Mouse (Mus musculus) layer of hippocampus, adult 8-10 months (tissue): Measurements from ENCODE around the gene Pheta2. TPM values are rescaled to one million over a fixed set of nuclear protein-coding genes. Genes with fewer than 3 reads are reported as not detected.

ENCODE experiments used
- DNase-seq, 2 experiments: peaks; one replicate each; pipeline ENCODE4 v3.0.0; 2022; ENCODE audit warnings: low spot score in 2 of 2
- total RNA-seq, 4 experiments: library from RNA; stranded (reverse); gene quantifications; 2 replicates each; pipeline ENCODE4 v1.2.4; 2022

Gene Pheta2
- total RNA-seq, result 1 to 10 TPM in 1 of 4 experiments, under 1 TPM in 3; 0.22 to 1.2 (median 0.32) TPM

DNA sequence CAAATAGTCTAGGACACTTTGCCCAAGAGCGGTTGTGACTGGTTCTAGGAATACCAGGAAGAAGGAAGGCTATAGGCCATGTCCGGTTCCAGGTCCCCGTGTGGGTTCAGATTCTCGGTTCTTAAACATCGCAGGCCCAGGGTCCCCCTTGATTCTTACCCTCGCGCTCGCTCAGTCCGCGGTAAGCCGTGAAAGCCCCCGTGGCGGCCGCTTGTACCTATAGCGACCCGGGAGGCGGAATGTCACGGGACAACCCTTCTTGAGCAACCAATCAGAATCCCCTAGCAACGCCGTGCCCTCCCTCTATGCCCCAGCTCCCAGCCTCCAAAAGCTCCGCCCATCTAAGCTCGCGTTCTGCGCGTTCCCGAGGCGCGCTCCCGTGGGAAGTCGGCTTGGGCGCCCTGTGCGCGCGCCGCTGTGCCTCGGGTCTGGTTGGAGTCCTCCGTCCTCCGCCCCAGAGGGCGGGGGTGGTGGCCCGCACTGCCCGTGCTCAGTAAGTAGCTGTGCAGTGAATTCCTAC is at the start of gene Pheta2, which contains the start of the genes Naga and Smdt1:
TSS of gene Pheta2 (plus strand) at position 350 of the 520 bp plus-strand sequence.
TSS of gene Naga (minus strand) at position 333 of the 520 bp plus-strand sequence.
TSS of gene Smdt1 (plus strand) at position 367 of the 520 bp plus-strand sequence.
- DNase-seq, result peak; percentile 90 to 92

DNA sequence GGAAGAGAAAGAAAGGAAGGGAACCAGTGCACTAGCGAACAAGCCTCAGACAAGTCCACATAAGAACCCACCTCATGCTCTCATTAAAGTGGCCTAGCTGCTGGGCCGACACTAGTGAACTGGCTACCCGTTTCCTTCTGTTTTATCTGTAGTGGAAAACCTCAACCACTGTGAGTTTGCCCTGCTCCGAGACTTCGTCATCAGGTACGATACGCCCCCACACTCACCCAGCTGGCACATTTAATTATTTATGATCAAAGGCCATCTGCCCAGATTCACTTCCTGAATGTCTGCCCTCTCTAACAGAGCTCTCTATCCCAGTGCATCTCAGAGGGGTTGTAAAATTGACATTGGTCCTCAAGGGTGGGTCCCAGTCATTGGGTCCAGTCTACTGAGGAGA is 48.5 kb upstream of the Pheta2 start:
- DNase-seq, result no peak

DNA sequence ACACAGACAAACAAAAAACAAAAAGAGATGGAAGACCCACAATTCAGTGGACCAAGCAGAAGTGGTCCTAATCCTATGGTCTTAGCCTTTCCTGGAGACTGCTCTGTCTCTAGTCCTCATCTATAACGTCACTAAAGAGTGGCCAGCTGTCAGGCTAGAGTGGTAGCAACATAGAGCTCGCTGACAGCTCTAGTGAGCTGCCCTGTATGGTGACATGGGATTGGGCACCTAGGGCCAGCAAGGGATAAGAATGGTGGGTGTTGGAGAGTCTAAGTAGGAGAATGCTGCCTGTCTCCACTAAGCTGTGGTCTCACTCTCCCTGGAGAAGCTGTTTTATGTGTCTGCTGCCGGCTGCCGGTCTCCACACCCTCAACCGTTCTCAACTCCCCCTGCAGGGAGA is 45.9 kb upstream of the Pheta2 start:
- no peak for DNase-seq

DNA sequence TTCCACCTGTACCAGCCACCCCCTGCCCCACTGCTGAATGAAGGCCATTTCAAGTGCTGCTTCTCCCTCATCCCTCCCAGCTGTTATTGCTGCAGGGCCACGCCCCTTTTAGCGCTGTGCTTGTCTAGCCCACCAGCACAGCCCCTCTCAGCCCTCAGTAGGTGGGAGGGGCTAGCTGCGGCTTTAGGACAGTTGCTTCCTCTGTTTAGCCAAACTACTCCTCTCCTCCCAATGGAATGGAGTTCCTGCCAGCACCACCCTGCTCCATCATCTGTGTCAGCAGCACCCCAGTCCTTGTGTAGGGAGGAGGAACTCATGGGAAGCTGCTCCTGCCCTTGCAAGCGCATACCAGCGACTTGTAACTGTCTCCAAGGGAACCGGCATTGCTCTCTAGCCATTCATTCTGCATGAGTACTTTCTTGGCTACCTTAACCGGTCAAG is 45.5 kb upstream of the Pheta2 start:
- no peak for DNase-seq

DNA sequence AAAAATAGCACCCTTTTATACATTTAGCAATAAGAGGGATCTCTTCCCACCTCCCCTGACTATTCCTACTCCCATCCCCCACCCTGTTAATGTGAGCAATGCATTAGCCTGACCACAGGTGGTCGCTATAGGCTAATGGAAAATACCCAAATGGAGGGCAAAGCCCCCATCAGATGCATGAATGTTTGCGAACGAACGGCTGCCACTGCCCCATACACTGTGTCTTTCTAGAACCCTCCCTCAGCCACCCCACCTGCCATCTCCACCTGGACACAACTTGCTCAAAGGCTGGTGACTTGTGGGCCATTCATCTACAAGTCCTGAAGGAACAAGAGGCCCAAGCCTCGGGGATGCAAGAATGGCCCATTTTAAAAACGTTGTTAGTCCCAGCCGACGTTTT is 44.7 kb upstream of the Pheta2 start:
- DNase-seq, result no peak

DNA sequence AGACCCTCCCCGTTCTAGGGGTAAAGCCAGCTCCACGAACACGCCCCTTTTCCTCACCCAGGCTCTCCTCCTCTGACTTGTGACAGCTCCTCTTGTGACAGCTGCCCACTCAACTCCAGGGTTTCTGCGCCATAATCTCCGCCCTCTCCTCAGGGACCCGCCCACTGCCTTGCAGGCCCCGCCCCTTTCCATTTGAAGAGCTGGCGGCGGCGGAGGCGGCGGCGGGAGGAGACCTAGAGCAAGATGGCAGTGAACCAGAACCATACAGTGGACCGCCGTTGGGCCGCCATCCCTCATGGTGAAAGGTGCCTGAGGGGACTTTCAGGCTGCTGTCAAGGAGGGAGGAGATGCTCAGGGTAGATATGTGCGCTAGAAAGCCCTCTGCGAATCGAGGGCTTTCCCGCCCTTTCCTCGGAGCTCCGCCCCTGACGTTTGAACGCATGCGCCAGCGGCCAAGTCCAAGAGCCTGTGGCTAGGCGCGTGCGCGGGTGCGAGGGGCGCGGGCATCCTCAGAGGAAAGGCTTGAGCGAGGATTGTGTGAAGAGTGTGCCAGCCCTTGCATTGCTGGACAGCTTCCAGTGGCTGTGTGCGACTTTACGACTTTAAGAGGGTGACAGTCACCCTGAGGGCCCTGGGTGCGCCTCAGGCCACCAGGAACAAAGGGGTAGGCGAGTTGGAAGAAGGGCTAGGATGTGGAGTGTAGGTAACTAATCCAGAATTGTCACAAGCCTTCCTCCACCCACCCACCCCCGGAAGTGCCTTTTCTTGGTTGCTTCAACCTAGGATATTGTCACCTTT is 39.8 kb upstream of the Pheta2 start, which contains the start of gene Wbp2nl:
TSS of gene Wbp2nl (plus strand) at position 191 of the 798 bp plus-strand sequence.
- DNase-seq, result no peak

DNA sequence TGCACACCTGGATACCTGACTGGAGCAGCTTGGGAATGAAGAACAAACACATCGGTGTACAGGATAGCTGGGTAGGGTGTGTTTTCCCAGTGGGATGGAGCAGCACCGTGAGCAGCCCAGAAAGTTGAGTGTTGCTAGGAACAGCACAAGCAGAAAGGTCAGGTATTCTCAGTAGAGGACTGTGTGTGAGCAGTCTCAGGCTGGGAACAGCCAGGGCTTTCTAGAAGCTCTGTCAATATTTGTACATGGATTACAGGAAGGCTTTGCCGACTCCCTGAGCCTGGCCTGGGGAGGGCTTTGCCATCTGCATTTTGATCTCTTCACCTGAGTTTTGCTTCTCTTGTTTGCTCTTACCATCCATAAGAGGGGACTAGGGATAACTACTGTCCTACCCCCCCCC is 31.6 kb upstream of the Pheta2 start:
- DNase-seq, result no peak

DNA sequence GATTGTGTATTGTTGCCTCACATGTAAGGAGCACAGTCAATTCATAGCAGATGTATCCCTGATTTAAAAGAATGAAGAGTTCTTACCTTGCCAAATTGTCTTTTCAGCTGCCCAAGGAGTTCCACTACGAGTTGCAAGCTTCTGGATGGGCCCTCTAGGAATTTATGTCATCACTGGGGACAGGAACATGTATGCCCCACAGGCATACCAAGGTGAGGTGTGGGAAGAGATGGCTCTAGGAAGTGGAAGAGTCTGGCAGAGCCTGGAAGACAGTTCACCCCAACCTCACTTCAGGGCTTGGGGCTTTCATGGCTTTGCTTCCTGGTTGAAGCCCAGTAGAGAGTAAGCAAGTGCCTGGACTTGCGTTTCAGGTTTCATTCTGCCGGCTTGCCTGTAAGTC is 30.3 kb upstream of the Pheta2 start:
- DNase-seq, result no peak

DNA sequence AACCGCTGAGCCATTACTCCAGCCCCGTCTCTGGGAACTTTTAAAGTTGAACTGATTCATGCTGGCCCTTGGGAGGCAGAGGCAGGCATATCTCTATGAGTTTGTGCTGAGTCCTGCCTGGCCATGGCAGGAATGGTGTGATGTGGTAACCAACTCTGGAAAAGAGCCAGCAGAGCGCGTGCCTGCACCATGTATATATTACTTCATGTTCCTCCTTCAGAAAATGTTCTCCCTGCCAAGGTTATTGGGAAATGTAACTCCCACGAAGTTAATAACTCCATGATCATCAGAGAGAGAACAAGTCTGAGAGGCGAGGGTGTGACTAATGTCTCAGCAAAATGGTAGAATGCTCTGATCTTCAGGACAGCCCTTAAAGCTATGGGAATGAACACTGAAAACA is 20.9 kb upstream of the Pheta2 start:
- DNase-seq, result no peak

DNA sequence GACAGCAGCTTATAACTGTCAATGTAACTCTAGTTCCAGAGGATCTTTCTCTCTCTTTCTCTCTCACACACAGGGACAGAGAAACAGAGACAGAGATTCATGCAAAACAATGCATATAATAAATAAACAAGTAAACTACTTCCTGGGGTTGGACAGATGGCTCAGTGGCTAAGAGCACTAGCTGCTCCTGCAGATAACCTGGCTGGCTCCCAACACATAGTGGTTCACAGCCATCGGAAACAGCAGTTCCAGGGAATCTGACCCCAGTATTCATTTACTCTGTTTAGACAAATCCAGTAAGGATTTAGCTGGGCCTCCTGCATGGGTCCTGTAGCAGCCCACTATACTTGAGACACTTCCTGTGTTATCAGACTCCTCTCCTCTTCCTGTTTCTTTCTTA is 19.1 kb upstream of the Pheta2 start:
- DNase-seq, result no peak

DNA sequence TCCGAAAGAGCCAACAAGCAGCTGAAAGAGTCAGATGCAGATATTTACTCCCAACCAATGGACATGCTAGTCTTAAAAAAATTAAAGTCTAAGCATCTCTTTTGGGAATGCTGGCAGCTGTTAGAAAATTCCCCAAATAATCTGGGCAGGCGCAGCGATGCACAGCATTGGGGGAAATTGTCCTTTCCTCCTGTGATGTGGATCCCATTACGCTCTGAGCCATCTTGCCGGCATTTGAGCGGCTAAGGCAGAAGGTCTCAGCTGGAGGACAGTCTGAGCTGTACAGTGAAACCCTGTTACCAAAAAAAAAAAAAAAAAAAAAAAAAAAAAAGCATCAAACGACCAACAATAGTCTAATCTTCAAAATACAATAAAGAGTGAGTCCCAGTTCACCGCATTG is 16.5 kb upstream of the Pheta2 start:
- DNase-seq, result no peak

DNA sequence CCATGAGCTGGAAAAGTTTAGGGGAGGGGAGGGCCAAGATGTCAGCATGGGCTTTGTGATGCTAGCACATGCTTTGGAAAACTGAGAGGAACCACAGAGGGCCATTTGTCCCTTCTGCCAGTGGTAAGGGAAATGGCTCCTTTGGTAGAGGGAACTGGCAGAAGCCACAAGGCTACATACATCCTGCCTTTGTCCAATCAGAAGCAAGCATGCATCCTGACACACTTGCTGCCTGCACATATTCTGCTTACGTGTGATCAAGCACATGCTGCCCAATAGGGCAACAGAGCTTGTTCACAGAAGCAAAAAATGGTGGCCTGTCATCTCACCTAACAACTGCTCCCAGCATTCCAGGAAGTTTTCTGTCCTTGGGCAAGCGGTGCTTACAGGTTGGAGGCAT is 13.4 kb upstream of the Pheta2 start:
- no peak for DNase-seq

DNA sequence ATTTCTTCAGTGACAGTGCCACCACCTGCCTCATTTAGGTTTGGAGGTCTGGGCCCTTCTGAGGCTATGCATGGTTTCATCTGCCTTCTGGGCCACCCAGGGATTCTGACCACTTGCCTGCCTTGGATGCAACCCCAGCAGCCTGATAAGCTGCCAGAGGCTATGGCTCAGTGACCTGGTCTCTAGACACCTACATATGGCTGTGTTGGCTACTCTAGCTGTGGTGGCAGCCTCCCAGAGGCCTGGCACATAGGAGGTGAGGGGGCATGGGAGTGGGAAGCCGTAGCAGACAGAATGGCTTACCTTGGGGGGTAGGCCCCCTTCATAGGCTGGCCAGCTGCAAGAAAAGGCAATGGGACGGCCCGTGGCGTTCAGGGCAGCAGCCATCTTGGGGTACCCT is 3.5 kb upstream of the Pheta2 start:
- no peak for DNase-seq

DNA sequence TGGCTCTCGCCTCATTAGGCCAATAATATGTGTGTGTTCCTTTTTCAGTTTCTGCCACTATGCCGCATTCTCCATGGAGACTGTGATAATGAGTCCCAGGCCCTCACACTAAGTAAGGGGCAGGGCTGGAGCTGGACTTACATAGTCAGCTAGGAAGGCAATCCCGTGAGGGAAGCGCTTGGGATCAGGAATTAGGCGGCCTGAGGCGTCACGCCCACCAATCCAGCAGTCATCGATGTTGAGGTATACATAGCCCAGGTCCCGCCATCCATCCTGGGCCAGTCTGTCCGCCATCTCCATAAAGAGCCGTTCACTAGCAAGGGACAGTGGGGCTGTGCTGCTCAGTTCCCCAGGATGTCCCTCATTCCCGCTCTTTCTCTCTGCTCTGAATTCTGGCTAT is 2.1 kb upstream of the Pheta2 start:
- DNase-seq, result no peak

DNA sequence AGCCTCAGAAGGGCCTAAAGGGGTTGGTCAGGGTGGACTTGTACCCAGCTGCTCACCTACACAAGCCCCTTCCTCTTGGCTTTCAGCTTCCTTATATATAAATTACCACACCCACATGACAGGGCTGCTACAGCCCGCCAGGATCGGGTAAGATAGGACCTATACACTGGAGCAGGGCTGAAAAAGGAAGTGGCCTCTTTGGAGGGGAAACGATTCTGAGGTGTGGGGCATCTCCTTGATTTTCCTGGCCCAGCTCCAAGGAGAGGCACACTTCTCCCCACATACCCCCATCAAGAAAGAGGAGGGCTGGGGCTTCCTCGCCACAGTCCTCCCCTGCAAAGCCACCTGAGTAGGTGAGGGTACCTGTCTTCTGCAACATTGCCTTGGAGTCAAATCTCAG is 867 bp upstream of the Pheta2 start:
- DNase-seq, result no peak

DNA sequence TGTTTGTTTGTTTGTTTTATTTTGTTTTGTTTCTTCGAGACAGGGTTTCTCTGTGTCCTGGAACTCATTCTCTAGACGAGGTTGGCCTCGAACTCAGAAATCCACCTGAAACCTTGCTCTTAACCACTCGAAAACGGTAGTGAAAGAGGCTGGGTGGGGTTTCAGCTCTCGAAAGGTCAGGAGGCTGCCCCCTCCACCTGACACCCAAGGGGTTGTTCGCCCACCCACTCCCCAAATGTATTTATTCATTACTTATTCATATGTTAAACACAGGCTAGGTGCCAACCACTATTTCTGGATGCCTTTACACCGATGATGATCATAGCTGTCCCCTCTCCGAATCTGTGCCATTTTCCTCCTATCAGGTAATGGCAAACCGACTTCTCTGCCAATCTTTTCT is 408 bp downstream of the Pheta2 start:
- DNase-seq, result no peak

DNA sequence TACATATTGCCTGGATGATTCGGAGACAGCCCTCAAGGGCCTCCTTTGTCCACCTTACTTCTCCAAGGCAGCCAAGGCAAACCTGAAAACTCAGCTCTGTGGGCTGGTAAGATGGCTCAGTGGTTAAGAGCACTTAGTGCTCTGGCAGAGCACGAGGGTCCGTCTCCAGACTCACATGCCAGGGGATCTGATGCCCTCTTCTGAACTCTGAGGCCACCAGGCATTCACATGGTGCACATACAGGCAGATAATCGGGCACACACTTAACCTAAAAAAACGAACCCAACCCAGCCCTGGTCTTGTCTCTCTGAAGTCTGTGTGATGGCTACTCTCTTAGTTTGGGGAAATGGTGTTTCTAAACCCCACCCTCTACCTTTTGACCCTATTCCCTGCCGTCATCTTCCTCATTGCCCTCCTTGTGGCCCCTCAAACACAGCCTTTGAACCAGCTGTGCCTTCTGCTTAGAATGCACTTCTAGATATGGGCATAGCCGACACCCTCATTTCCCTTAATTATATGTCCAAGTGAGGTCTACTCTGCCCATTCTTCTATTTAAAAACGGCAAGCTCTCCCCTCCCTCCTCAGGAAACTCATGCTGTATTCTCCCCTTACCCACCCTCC is 1.0 kb downstream of the Pheta2 start:
- DNase-seq, result no peak

DNA sequence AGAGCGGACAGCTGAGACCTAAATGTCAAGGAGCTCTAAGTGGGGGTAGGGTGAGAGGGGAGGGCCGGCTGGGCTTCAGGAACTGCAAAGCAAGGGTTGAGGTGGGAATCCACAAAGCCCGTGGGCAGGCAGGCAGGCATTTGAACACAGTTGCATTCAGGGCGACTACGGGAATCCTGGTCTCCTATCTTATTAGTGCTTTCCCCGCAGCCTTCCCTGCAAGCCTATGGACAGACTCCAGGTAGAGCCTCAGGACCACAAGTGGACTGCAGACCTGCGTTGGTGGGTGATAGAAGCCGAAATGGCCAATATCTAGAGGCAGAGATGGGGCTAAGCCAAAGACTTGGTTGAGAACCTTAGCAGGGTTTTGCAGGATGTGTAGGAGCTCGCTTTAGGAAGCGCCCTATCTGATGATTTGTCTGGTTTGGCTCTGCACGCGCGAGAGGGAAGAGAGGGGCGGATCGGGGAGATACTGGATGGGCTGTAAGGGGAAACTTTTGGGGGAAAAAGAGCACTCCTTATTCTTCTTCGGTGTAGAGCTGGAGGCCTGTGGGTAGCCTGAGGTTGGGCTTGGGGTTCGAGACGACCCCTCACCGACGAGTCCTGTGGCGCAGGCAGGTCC is 1.8 kb downstream of the Pheta2 start:
- DNase-seq, result no peak

DNA sequence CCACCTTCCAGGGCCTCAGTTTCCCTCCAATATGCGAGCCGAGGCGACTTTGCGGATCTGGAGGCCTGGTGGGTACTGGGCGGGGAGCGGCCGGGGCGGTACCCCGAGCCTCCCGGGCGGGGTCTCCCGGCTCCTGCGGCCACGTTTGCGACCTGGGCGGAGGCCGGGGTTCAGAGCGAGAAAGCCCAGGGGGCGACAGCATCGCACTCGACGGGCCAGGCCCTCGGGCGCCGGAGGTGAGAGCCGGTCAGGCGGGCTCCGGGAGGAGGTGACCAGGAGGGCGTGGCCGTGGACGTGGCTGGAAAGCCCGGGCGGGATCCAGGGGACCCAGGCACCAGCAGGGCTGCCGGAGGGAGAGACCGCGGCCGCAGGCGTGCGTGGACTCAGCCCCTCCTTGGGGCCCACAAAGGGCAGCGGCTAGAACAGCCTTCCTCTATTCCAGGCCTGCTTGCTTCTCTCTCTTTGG is 2.3 kb downstream of the Pheta2 start:
- DNase-seq, result no peak

DNA sequence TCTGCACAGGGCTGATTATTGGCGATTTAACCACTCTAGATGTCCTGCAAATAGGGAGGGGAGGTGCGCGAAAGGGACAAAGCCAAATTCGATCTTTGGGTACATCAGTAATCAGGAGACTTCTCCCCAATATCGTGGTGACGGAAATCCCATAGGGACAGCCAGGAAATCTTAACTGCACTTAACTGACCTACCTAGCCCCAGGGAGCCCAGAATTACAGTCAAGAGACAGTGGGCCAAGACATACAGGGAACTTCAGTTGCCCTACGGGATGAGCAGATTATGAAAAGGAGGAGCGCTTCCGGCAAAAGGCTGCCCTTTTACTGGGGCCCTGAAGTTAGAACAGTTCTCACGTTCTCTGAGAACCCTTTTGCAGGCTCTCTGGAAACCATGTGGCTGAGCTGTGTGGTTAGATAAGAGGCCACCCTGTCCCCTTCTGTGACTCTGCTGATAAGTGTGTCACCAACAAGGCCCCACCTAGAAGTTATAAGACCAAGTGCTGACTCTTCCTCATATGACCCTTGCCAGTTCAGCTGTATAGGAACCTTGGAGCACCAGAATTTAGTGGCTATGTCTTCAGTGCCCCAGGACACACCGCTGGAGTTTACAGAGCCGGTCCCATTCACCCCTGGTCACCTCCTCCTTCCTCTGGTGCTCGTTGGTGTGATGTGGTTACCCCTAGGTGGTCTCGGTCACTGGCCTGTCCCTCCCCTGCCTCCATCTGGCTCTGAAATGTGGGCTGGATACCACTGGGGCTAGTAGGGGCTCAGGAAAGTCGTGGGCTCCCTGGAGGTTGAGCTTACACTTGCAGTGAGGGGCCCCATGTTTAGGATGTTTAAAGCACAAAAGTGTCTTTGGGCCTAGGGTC is 3.2 kb downstream of the Pheta2 start:
- DNase-seq, result no peak

DNA sequence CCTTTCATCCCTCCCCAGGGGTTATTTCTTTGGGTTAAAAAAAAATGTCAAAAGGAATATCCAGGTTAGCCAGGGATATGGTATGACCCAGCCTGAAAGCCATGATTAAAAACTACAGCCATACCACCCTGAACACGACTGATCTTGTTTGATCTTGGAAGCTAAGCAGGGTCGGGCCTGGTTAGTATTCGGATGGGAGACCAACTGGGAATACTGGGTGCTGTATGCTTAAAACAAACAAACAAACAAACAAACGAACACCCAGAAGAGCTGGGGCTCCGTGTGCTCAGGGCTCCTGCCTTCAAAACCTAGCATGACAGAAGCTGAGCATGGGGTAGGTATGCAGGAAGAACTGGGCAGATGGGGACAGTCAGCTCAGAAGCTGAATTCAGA is 3.8 kb downstream of the Pheta2 start:
- no peak for DNase-seq
